Mouse (Mus musculus) kidney, adult 2 months (tissue): Measurements from ENCODE around the gene Tmem29.

Experiments
- CTCF ChIP-seq: fragments of 200-500 bp; conservative IDR thresholded peaks from 2 replicates; pipeline ENCODE4 v1.5.1; 2011; ENCODE audit warnings: low read depth, mild to moderate bottlenecking, control low read depth, low read length, moderate library complexity, mixed read lengths; ENCODE audit not compliant: insufficient read depth, insufficient read length
- POLR2A ChIP-seq: fragments of 200-500 bp; IDR thresholded peaks from one replicate; pipeline ENCODE4 v1.6.1; 2011; ENCODE audit warnings: low read depth, low read length, control low read depth

GRCm38 (mm10) chrX:150459411-150459927 is 515 bp upstream of the Tmem29 start:
- no peak for TF ChIP-seq CTCF
- TF ChIP-seq POLR2A, result no peak
